Mouse (Mus musculus) thymus, adult 2 months (tissue): ENCODE measurements around the gene Tuft1. TPM values are rescaled to one million over a fixed set of nuclear protein-coding genes. Genes with fewer than 3 reads are reported as not detected.

Experiments used
- DNase-seq: peaks from one replicate; pipeline ENCODE4 v3.0.0; 2021
- H3K27ac ChIP-seq: fragments of 200-500 bp; 2 replicates; pipeline ENCODE4 v1.5.1; 2012; ENCODE audit warnings: low read length, control low read depth; ENCODE audit not compliant: control insufficient read depth, insufficient read depth
- H3K27me3 ChIP-seq: fragments of 200-500 bp; 2 replicates; pipeline ENCODE4 v1.6.1; 2012; ENCODE audit warnings: mild to moderate bottlenecking, low read length, moderate library complexity, mixed read lengths; ENCODE audit not compliant: control insufficient read depth, insufficient read depth
- H3K36me3 ChIP-seq: fragments of 200-500 bp; 2 replicates; pipeline ENCODE4 v1.6.1; 2012; ENCODE audit warnings: mild to moderate bottlenecking, low read length, moderate library complexity; ENCODE audit not compliant: control insufficient read depth, insufficient read depth
- H3K4me1 ChIP-seq: fragments of 200-500 bp; replicated peaks from 2 replicates; pipeline ENCODE4 v1.6.1; 2012; ENCODE audit warnings: low read length; ENCODE audit not compliant: control insufficient read depth, insufficient read depth
- H3K4me3 ChIP-seq: fragments of 200-500 bp; 2 replicates; pipeline ENCODE4 v1.5.1; 2012; ENCODE audit warnings: mild to moderate bottlenecking, low read length, control low read depth, moderate library complexity; ENCODE audit not compliant: control insufficient read depth, insufficient read depth
- CTCF ChIP-seq: fragments of 200-500 bp; IDR thresholded peaks from 2 replicates; pipeline ENCODE4 v1.5.1; 2012; ENCODE audit warnings: mild to moderate bottlenecking, control low read depth, low read length, moderate library complexity, borderline replicate concordance; ENCODE audit not compliant: control insufficient read depth, poor library complexity, insufficient read depth; ENCODE audit errors: extremely low read depth
- POLR2A ChIP-seq: fragments of 200-500 bp; IDR thresholded peaks from 2 replicates; pipeline ENCODE4 v1.6.1; 2012; ENCODE audit warnings: mild to moderate bottlenecking, low read length, control low read depth, moderate library complexity; ENCODE audit not compliant: control insufficient read depth, poor library complexity, insufficient read depth; ENCODE audit errors: extremely low read depth
- WGBS: fragments of 180-500 bp; shearing (Covaris S2); methylation state at CpG from one replicate; pipeline ENCODE4 v1.1.7; 2018; 5-methylcytosine and 5-hydroxymethylcytosine counted together
- polyA plus RNA-seq: library from polyadenylated mRNA; depleted of rRNA; stranded (reverse); fragments of >200 nt; gene quantifications from 2 replicates; pipeline ENCODE4 v1.2.3, GENCODE M21; 2012; rRNA removed

Tuft1 gene
- polyA plus RNA-seq, 1 experiment: 10.1 TPM

DNA sequence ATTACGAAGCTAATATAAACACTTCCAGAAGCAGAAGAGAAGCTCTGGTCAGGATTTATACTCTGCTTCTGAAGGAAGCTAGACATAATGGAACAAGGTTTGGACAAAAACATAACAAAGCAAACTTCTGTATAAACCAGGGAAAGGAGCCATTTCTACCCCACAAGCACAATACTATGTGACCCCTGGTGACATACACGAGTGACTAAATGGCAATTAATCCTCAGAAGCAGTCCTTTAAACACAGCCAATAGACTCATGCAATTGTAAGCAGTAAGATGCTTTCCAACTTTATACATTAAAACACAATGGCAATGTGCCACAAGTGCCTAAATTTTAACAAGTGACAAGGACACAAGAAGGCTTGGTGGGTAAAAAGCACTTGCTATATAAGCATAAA lies 91.4 kb downstream of the Tuft1 start:
- TF ChIP-seq POLR2A: no peak
- no peak for TF ChIP-seq CTCF
- DNase-seq: no peak
- Histone ChIP-seq H3K4me1 (no peaks in the 10 kb centered on the region), H3K27me3 (no peaks in the 10 kb centered on the region), H3K27ac (no peak overlapping the region), H3K36me3 (no peaks in the 10 kb centered on the region), H3K4me3 (no peak overlapping the region)
- over 99% methylated on average over 2 of the region's 2 CpGs for WGBS

DNA sequence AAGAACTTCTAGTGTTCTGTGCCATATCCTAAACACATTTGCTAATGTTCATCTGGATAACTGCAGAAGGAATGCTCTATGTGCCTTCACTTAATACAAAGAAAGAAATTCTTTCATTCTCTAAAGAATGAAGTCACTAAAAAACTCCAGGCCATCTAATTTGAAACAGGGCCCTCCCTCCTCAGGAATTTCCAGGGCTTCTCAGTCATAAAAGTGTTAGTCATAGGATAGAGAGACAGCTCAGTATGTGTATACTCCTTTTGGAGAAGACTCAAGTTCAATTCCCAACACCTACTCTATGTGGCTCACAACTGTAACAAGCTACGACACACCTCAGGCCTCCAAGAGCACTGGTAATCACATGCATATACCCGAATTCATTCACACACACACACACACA lies 93.1 kb downstream of the Tuft1 start:
- no peak overlapping the region for H3K27ac ChIP-seq
- no peak for TF ChIP-seq CTCF
- TF ChIP-seq POLR2A: no peak

DNA sequence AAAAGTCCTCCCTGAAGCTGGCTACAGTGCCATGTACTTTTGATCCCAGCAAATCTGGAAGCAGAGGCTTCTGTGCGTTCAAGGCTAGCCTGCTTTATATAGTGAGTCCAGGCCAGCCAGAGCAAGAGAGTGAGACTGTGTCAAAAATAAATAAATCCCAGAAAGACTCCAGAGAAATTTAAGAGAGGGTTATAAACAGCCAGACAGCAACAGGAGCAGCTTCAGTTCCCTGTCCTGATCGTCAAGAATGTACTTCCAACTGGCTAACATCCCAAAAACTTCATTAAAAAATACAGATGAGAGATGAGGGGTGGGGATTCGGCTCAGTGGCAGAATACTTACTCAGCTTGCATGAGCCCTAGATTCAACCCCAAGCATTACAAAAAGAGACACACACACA lies 93.5 kb downstream of the Tuft1 start:
- TF ChIP-seq POLR2A: no peak
- no peak for TF ChIP-seq CTCF
- Histone ChIP-seq H3K27ac (no peak overlapping the region), H3K4me1 (no peaks in the 10 kb centered on the region), H3K4me3 (no peak overlapping the region), H3K27me3 (no peaks in the 10 kb centered on the region), H3K36me3 (peaks cover 3% of the 10 kb centered on the region; the same call in 1 of the 2 replicates)
- WGBS: 89% methylated on average over 3 of the region's 3 CpGs
- DNase-seq: no peak

More for the DNA sequence above, 93.1 kb downstream of the Tuft1 start:
- DNase-seq: no peak
- 86% methylated on average over 2 of the region's 2 CpGs for WGBS
- Histone ChIP-seq H3K27me3 (no peaks in the 10 kb centered on the region), H3K4me1 (no peaks in the 10 kb centered on the region), H3K4me3 (no peak overlapping the region), H3K36me3 (0 out of 2 replicates have a peak, but pooled peaks cover 3% of the 10 kb centered on the region)

DNA sequence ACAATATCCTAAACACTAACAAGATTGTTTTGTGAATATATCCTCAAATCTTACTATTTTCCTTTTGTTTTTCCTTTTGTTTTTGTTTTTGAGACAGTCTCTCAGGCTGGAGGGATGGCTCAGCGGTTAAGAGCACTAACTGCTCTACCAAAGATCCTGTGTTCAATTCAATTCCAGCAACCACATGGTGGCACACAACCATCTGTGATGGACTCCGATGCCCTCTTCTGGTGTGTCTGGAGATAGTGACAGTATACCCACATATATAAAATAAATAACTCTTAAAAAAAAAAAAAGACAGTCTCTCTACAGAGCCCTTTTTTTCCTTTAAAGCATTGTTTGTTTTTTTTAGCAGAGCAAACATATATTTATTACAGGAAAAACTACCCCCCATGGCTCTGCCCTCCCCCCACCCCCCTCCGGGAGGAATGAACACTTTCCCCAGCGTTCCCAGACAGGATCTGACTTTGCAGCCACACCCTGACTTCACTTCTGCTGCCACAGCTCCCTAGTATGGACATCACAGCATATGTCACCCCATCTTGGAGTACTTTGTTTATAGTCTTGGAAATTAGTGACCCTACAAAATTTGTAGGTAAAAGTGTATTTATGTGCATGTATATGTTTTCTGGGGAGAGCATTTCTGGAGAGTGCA lies 94.2 kb downstream of the Tuft1 start:
- Histone ChIP-seq H3K27me3 (no peaks in the 10 kb centered on the region), H3K4me3 (no peak overlapping the region), H3K36me3 (peaks cover 10% of the 10 kb centered on the region), H3K27ac (no peak overlapping the region), H3K4me1 (no peaks in the 10 kb centered on the region)
- TF ChIP-seq POLR2A (no peak), CTCF (no peak)
- WGBS: 94% methylated on average over 4 of the region's 4 CpGs
- DNase-seq: no peak

DNA sequence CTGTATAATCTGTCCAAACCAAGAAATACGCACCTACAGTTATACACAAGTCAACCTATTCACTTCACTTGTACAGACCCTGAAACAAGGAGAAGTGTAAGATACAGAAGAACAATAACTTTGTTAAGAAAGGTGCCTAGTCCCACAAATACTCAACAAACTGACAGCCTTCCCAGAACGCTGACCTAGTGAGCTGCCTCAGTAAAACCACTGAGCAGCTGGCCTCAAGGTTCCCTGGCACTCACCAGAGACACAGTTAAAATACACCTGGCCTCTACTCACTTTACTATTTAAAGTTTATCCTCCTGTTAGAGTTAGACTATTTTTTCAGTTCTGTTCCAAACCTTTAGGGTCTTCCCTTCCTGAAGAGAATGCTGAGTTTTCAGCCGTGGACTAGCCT lies 95.5 kb downstream of the Tuft1 start:
- Histone ChIP-seq H3K36me3 (peaks cover 19% of the 10 kb centered on the region), H3K27ac (no peak overlapping the region), H3K4me3 (no peak overlapping the region), H3K27me3 (no peaks in the 10 kb centered on the region), H3K4me1 (no peaks in the 10 kb centered on the region)
- 90% methylated on average over 3 of the region's 3 CpGs for WGBS
- no peak for DNase-seq
- TF ChIP-seq POLR2A: no peak
- no peak for TF ChIP-seq CTCF

Other genes with a start within 250 kb of the Tuft1 start
- 2.6 and 4.1 TPM in 2 replicates for gene Tdrkh, start 245.6 kb downstream of the Tuft1 start, polyA plus RNA-seq
- gene Mrpl9, start 215.6 kb downstream of the Tuft1 start, polyA plus RNA-seq: 46.4 and 47.5 TPM in 2 replicates
- 0.43 and 0.71 TPM in 2 replicates for gene Oaz3, start 215.0 kb downstream of the Tuft1 start, polyA plus RNA-seq
- 3.0 and 3.3 TPM in 2 replicates for gene Celf3, start 180.6 kb downstream of the Tuft1 start, polyA plus RNA-seq
- gene Riiad1, start 178.5 kb downstream of the Tuft1 start, polyA plus RNA-seq: 0.50 TPM in 1 of 2 replicates, not detected in the other
- 13.9 and 15.5 TPM in 2 replicates for gene Snx27, start 76.2 kb downstream of the Tuft1 start, polyA plus RNA-seq
- gene Gm10972, start 15.8 kb downstream of the Tuft1 start, polyA plus RNA-seq: not detected in 2 replicates
- gene Selenbp2, start 34.7 kb upstream of the Tuft1 start, polyA plus RNA-seq: 0.40 and 1.1 TPM in 2 replicates
- 1.0 and 1.5 TPM in 2 replicates for gene Cgn, start 127.6 kb upstream of the Tuft1 start, polyA plus RNA-seq
- gene Pogz, start 178.7 kb upstream of the Tuft1 start, polyA plus RNA-seq: 69.6 and 73.6 TPM in 2 replicates
- gene Psmb4, start 228.1 kb upstream of the Tuft1 start, polyA plus RNA-seq: 314 and 384 TPM in 2 replicates